Mouse (Mus musculus) heart, embryonic 14.5 days (tissue): ENCODE results near the gene Otud7b. TPM values are rescaled to one million over a fixed set of nuclear protein-coding genes. Genes with fewer than 3 reads are reported as not detected.

Source experiments
- ATAC-seq: fragments of 200-750 bp; cut with Nextera tagmentation; 2 replicates; pipeline ENCODE4 v1.8.0; 2017; ENCODE audit warnings: low read depth, moderate TSS enrichment; ENCODE audit not compliant: insufficient number of reproducible peaks, insufficient read depth, low FRiP score
- H3K27ac ChIP-seq, 2 experiments: fragments of 200-500 bp in 1 of 2; fragments of 300-500 bp in 1 of 2; sonication (generic) in 1 of 2; replicated peaks in 1 of 2; 2 replicates each; pipeline ENCODE4 v1.5.1; 2012 to 2014; ENCODE audit warnings: low read depth in 2 of 2, low read length in 2 of 2, control low read depth in 1 of 2, mild to moderate bottlenecking in 1 of 2, mixed read lengths in 1 of 2; ENCODE audit not compliant: control insufficient read depth in 1 of 2, insufficient read depth in 1 of 2
- H3K27me3 ChIP-seq: fragments of 300-500 bp; sonication (generic); 2 replicates; pipeline ENCODE4 v1.6.1; 2014; ENCODE audit warnings: mild to moderate bottlenecking, low read length, control low read depth; ENCODE audit not compliant: control insufficient read depth, insufficient read depth
- H3K36me3 ChIP-seq: fragments of 300-500 bp; sonication (generic); 2 replicates; pipeline ENCODE4 v1.6.1; 2014; ENCODE audit warnings: mild to moderate bottlenecking, control low read depth, low read length, mixed read lengths; ENCODE audit not compliant: control insufficient read depth, insufficient read depth
- H3K4me1 ChIP-seq, 2 experiments: fragments of 200-500 bp in 1 of 2; fragments of 300-500 bp in 1 of 2; sonication (generic) in 1 of 2; 2 replicates each; pipeline ENCODE4 v1.6.1; 2012 to 2014; ENCODE audit warnings: low read length in 2 of 2, control low read depth in 1 of 2, mixed read lengths in 1 of 2; ENCODE audit not compliant: control insufficient read depth in 2 of 2, insufficient read depth in 2 of 2
- H3K4me2 ChIP-seq: fragments of 300-500 bp; sonication (generic); 2 replicates; pipeline ENCODE4 v1.6.1; 2014; ENCODE audit warnings: mild to moderate bottlenecking, low read length
- H3K4me3 ChIP-seq, 2 experiments: fragments of 200-500 bp in 1 of 2; fragments of 300-500 bp in 1 of 2; sonication (generic) in 1 of 2; 2 replicates each; pipeline ENCODE4 v1.5.1; 2012 to 2014; ENCODE audit warnings: low read length in 2 of 2, mild to moderate bottlenecking in 2 of 2, control low read depth in 1 of 2, low read depth in 1 of 2, moderate library complexity in 1 of 2; ENCODE audit not compliant: control insufficient read depth in 1 of 2, insufficient read depth in 1 of 2
- H3K9ac ChIP-seq: fragments of 300-500 bp; sonication (generic); 2 replicates; pipeline ENCODE4 v1.6.1; 2014; ENCODE audit warnings: mild to moderate bottlenecking, low read length
- H3K9me3 ChIP-seq: fragments of 300-500 bp; sonication (generic); 2 replicates; pipeline ENCODE4 v1.6.1; 2016; ENCODE audit warnings: low read length, control low read depth; ENCODE audit not compliant: control insufficient read depth
- WGBS: fragments of 180-500 bp; shearing (Covaris S2); extraction: QIAGEN DNeasy Blood & Tissue Kit; methylation state at CpG from one replicate; pipeline ENCODE4 v1.1.7; 2014; 5-methylcytosine and 5-hydroxymethylcytosine counted together
- polyA plus RNA-seq: library from polyadenylated mRNA; unstranded; fragments of >200 nt; fragmentation: Nextera tagmentation; extraction: Ambion mirVana; gene quantifications from 2 replicates; pipeline ENCODE4 v1.2.1, GENCODE M21; 2014

The Otud7b gene
- polyA plus RNA-seq, 1 experiment from 2014 or later, result 12.6 TPM

DNA sequence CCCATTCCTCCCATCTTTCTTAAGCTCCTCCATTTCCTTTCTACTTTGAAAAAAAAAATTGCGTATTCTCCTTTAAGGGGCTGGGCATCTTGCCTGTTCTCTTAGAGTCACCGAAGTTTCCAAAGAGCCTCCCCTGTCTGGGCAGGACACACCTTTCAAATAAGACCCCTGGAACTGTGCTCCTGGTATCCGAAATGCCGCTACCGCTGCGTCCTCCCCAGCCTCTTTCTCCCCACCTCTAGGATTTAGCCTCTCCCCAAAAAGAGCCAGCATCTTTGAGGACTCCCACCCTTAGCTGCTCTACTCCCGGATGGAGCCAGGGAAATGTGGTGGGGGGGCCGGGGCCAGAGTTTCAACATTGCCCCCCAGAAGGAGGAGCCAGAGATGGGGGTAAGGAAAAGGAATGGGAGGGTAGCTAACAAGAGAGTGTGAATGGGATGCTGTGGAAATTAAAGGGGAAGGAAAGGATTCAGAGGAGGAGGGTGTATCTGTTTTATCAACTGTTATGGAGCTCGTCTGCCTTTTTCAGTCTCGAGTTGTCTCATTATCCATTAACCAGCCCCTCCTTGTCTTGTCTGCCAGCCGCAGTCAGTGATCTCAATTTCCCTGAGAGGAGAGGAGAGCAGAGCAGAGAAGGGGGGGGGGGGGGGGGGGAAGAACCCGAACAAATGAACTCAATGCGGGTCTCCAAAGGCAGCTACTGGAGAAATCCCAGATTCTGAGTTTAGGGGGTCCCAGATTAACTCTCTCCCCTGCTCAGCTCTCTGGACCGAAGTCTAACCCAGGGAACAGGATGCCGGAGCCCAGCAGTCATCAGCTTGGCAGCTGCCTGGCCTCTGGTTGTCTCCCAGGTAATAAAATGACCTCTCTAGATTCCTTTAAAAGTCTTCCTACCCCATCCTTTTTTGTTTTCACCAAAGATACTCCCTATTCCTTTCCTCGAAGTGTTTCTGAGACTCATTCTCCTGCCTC is 57.8 kb downstream of the Otud7b start, which contains the start of gene Mtmr11:
TSS of gene Mtmr11 (plus strand) at position 136 of the 972 bp plus-strand sequence.
- Histone ChIP-seq H3K36me3 (no peaks in the 10 kb centered on the region), H3K4me3 (peak within 1 kb of the TSS; percentile 47 to 51), H3K27ac (peak within 1 kb of the TSS; percentile 83 to 92), H3K4me2 (peak within 1 kb of the TSS; percentile 94), H3K4me1 (peaks cover 20 to 25% of the 10 kb centered on the region in 2 experiments), H3K9ac (peak within 1 kb of the TSS; percentile 70), H3K9me3 (no peaks in the 10 kb centered on the region), H3K27me3 (no peaks in the 10 kb centered on the region)
- no peak for ATAC-seq
- 11% methylated on average over 16 of the region's 16 CpGs for WGBS

DNA sequence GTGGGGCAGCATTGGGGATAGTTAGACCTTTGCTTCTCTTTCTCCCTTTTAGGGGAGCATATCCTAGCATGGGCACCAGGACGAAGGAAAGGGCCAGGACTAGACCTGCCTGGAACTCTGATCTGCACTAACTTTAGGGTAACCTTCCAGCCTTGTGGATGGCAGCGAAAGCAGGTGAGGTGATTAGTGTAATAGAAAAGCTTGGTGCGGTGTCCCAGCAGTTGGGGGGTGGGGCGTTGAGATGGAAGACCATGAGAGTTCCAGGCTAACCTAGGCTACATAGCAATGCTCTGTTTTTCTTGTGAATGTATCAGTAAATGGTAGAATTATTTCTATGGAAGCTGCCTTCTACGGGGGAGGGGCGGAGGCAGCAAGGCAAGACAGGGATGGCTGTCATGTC is 58.7 kb downstream of the Otud7b start:
- Histone ChIP-seq H3K4me3 (no peak overlapping the region), H3K9me3 (no peaks in the 10 kb centered on the region), H3K9ac (no peak overlapping the region), H3K4me1 (peaks cover 20 to 25% of the 10 kb centered on the region in 2 experiments), H3K4me2 (peak overlapping the region; percentile 94), H3K27me3 (no peaks in the 10 kb centered on the region), H3K27ac (no peak overlapping the region), H3K36me3 (no peaks in the 10 kb centered on the region)
- ATAC-seq, result no peak
- WGBS, result 83% methylated on average over 6 of the region's 6 CpGs

DNA sequence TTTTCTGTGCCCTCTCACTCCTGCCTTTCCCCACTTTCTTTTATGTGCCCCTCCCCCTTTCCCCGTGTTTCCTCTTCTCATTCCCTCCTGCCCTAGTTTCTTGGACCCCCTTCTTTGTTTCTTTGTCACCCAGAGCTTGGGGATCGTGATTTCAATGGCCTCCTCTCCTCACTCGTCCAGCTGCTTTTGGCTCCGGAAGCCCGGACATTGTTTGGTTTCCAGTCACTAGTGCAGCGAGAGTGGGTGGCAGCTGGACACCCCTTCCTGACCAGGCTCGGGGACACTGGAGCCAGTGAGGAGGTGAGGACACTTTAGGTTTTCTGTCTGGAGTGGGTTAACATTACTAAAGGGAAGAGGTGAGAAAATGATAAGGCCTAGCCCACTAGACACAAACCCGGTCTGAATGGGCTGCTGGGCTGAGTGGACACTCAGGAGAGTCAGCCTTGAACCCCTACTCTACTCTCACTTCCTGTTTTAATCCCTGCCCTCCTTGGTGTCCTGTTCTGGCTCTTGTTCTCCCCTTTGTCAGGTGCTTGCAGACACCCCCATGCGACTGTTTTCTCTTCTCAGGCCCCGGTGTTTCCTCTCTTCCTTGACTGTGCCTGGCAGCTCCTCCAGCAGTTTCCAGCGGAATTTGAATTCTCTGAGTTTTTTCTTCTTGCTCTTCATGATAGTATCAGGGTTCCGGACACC is 64.3 kb downstream of the Otud7b start:
- Histone ChIP-seq H3K4me2 (no peak overlapping the region), H3K9ac (no peak overlapping the region), H3K27me3 (no peaks in the 10 kb centered on the region), H3K27ac (peak overlapping the region; percentile 35 to 44; a peak in 2 of 4 replicates), H3K36me3 (peaks cover under 1% of the 10 kb centered on the region), H3K4me1 (peaks cover 13 to 14% of the 10 kb centered on the region in 2 experiments), H3K9me3 (no peaks in the 10 kb centered on the region), H3K4me3 (no peak overlapping the region)
- no peak for ATAC-seq
- 59% methylated on average over 12 of the region's 12 CpGs for WGBS

DNA sequence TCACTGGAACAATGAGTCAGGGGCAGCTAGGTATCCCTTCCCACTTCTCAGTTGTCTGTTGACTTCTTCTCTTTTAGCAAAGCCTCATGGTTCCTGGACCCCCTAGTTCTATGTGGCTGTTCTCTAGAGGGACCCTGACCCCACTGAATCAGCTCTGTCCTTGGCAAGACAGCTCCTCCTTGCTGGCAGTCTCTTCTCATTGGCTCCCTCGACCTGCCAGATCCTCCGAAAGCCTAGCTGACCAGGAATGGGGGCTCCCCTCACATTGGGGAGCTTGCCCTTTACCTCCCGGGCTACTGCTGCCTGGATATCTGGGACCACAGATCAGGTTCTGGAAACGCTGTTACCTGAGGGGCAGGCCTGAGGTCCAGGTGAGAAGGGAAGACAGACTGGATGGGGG is 65.9 kb downstream of the Otud7b start:
- no peaks in the 10 kb centered on the region for H3K9me3 ChIP-seq
- peak overlapping the region in 1 of 2 experiments; percentile 99; a peak in 1 of 4 replicates for H3K27ac ChIP-seq
- no peak overlapping the region for H3K4me2 ChIP-seq
- WGBS, result 88% methylated on average over 4 of the region's 4 CpGs
- H3K36me3 ChIP-seq, result peaks cover 17% of the 10 kb centered on the region
- H3K9ac ChIP-seq, result no peak overlapping the region
- H3K4me3 ChIP-seq, result no peak overlapping the region
- H3K27me3 ChIP-seq, result no peaks in the 10 kb centered on the region
- H3K4me1 ChIP-seq, result peaks cover 14 to 21% of the 10 kb centered on the region in 2 experiments
- no peak for ATAC-seq

DNA sequence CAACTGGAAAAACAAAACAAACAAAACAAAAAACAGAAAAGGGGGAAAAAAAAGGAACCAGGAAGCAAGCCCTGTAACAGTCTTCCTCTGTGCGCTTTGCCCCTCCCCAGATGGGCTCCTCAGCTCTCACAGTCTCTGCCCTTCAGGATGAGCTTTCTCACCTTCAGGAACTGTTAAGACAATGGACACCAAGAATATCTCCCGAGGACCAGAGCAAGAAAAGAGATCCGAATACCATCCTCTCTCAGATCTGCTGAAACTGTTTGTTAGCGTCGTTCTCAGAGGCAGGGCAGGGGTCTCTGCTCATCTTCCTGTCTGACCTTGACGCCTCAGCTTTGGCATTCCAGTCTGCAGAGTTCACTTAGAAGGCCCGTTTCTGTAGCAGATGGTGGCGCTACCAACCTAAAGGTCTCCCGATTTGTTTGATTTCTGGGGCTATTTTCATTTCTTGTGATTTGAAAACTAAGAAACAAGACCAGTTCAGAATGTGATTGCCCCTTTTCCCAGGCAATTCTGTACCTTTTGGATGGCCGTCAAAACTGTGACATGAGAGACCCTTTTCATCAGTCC is 66.7 kb downstream of the Otud7b start:
- Histone ChIP-seq H3K9ac (peak overlapping the region; percentile 84), H3K9me3 (no peaks in the 10 kb centered on the region), H3K4me3 (peak overlapping the region in 1 of 2 experiments; percentile 83; a peak in 2 of 4 replicates), H3K4me1 (peaks cover 14 to 21% of the 10 kb centered on the region in 2 experiments), H3K4me2 (peak overlapping the region; percentile 85), H3K27me3 (no peaks in the 10 kb centered on the region), H3K36me3 (peaks cover 25% of the 10 kb centered on the region), H3K27ac (peak overlapping the region; percentile 97 to 99)
- 49% methylated on average over 10 of the region's 10 CpGs for WGBS
- no peak for ATAC-seq

DNA sequence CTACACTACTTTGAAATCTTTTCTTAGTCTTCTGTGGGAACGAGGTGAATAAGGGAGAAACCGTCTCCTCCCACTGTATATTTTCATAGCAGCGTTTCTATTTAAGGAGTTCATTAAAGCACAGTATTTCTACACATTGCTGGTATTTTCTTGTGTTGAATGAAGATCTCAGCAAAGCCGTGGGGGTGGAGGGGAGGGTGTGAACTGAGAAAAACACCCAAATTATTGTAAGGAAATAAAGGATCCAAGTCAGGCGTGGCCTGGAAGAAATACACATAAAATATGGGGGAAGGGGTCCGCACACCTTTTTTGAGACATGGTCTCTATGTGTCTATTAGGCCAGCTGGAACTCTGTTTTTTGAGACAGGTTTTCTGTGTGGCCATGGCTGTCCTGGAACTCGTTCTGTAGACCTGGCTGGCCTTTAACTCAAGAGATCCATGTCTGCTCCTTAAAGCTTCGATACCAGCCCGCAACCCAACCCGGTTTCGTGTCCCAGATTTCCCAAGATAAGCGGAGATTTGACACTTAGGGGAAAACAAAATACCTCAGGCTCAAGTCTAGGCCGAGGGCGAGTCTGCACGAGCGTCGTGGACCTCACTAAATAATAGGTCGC is 67.4 kb downstream of the Otud7b start:
- H3K9ac ChIP-seq, result peak overlapping the region; percentile 84
- peak overlapping the region; percentile 85 for H3K4me2 ChIP-seq
- H3K4me3 ChIP-seq, result peak overlapping the region; percentile 62 to 83
- peak overlapping the region; percentile 97 to 99 for H3K27ac ChIP-seq
- peaks cover 31% of the 10 kb centered on the region for H3K36me3 ChIP-seq
- no peaks in the 10 kb centered on the region for H3K27me3 ChIP-seq
- 19% methylated on average over 18 of the region's 18 CpGs for WGBS
- ATAC-seq, result no peak
- H3K4me1 ChIP-seq, result peaks cover 14 to 21% of the 10 kb centered on the region in 2 experiments
- no peaks in the 10 kb centered on the region for H3K9me3 ChIP-seq
